Mouse (Mus musculus): Measurements from ENCODE around the gene Nup210.
"Not testable (repeated sequence)": the region's sequence is repeated elsewhere in the genome, so short reads cannot be mapped to it uniquely, and the experiment has no call there.

Gene Nup210

GRCm38 (mm10) chr6:91139846-91140245 is 23.2 kb upstream of the Nup210 start:
- DNase-seq (ENCODE audit: low spot score), result peak; percentile 54

DNA sequence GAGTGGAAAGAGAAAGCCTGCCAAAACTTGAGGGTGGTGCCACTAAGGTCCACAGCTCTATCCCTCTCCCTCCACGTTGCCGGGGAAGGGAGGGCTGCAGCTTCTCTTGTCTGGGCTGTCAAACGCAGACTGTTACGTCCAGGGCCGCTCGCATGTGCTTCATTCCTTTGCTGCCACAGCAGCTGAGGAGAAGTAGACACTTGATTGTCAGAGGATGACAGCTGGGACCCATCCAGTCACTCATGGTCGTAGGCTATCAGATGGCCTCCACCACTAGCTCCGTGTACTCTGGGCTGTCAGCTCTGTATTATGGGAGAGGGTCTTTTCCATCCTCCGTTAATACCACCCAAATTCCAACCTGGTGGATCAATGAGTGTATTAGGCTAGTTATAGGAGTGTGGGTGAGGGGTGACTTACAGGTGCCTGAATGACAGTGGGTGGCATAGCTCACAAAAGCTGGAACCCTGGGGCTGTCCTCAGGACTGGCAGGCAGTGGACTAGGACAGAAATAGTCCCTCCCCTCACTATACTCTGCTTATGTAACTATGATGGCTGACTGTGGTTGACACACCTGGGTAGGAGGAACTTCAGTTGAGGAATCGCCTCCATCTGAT is 20.8 kb upstream of the Nup210 start:
- no peak for DNase-seq (ENCODE audit: low spot score)

DNA sequence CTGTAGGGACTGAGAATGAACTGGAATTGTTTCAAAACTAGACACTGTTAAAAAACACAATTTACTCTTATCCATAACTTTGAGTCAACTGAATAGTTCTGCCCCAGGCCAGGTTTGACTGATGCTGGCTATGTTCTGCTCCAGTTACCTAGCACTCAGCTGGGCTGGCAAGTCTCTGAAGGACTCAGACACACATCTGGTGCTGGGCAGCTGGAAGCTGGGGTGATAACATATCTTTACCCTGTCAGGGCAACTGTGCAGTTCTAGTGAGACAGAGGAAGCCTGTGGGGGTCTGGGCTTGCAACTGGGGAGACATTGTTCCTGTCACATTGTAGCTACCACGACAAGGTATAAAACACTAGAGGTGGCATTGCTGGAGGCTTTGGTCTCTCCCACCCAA is 14.2 kb upstream of the Nup210 start:
- no peak for DNase-seq (ENCODE audit: low spot score)

GRCm38 (mm10) chr6:91128996-91129395 is 12.4 kb upstream of the Nup210 start:
- DNase-seq (ENCODE audit: low spot score), result no peak

GRCm38 (mm10) chr6:91125228-91125585 is 8.6 kb upstream of the Nup210 start:
- DNase-seq (ENCODE audit: low spot score), result no peak

DNA sequence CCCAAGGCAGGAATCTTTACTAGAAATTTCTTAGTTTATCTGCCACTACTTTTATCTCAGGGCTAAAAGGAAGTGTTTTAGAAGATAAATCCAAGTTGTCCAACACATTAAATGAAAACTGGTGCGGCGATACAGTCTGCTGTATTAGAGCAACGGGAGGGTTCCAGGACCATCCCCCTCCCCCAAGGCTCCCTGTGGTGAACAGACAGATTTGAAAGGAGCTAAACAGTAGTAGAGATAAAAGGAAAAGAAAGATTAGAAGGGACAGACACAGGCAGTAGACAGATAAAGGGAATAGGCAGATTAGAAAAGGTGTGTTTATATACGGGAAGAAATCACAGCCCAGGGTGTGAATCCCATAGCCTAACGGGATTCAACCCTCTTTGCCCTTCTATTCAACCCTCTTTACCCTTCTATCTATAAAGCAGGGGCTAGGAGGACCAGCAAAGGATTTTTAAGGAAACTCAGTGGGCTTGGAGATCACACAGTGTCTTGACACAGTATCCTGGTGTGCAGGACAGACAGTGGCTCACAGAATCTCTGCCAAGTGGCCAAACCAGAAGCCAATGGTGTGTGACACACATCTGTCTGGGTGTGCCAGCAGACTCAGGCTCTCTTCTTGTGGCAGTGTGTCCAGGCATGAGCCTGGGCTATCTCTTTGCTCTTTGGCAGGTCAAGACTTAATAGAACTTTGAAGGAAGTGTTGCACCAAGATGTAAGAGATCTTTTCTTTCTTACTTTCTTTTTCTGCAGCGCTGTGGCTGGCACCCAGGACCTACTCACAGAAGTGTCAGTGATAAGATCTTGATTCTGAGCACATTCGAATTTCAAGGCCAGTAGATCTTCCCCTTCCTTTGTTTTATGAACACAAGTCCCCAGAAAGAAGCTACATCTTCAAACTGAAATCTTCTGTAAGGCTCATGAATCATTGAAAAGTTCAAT is 7.9 kb upstream of the Nup210 start:
- DNase-seq (ENCODE audit: low spot score), result no peak

GRCm38 (mm10) chr6:91123453-91123852 is 6.8 kb upstream of the Nup210 start:
- no peak for DNase-seq (ENCODE audit: low spot score)

DNA sequence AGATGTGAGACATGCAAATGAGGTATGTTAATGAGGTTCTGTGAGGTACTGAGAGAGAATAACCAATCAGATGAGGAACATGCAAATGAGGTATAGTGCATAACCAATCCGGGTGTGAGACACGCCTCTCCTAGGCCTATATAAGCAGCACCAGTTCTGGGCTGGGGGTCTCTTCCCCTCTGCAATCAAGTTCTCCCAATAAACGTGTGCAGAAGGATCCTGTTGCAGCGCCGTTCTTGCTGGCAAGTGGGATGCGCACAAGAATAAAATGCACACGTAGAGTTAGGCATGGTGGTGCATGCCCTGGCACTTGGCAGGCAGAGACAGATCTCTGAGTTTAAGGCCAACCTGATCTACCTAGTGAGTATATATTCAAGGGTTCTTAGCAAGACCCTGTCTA is 4.5 kb upstream of the Nup210 start:
- not testable (repeated sequence) for DNase-seq (ENCODE audit: low spot score)

- DNase-seq (ENCODE audit: low spot score), result no peak
Measured at GRCm38 (mm10) chr6:91120206-91120605, 3.6 kb upstream of the Nup210 start.

- no peak for DNase-seq (ENCODE audit: low spot score)
Measured at GRCm38 (mm10) chr6:91118526-91118925, 1.9 kb upstream of the Nup210 start.

GRCm38 (mm10) chr6:91117149-91117548 is 520 bp upstream of the Nup210 start:
- no peak for DNase-seq (ENCODE audit: low spot score)

GRCm38 (mm10) chr6:91115863-91116243 is 776 bp downstream of the Nup210 start:
- no peak for DNase-seq (ENCODE audit: low spot score)

DNA sequence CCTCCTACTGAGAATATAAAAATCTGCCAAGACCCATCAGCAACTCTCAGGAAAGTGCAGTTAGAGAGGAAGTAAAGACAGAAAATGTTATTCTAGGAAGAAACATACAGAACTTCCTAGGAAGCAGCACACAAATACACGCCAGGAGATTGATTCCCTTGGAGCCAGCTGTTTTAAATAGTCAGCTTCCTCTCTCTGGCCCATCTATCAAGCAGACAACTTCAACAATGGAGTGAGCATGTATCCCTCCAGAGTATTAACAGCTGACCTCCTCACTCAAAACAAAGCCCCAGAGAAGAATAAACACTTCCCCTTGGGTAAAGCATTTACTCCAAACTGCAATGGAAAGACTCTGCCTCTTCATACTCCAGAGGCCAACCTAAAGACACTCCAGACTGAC is 1.5 kb downstream of the Nup210 start:
- no peak for DNase-seq (ENCODE audit: low spot score)

DNA sequence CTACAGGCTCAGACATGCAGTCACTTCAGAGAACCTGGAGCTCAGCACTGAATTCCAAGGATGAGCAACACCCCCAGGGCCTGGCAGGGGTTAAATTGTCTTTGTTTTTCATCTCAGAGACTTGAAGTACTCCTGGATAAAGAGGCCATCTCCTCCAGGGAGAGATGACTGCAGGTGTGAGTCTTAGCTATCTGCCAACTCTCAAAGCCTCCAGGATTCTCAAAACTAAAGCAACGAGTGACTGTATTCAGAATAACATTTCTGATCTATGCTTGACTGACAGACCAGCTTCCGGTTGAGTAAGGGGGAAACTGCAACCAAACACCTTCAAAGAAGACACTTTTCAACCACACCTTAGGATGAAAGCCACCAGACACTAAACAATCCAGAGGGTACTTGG is 1.9 kb downstream of the Nup210 start:
- no peak for DNase-seq (ENCODE audit: low spot score)

DNA sequence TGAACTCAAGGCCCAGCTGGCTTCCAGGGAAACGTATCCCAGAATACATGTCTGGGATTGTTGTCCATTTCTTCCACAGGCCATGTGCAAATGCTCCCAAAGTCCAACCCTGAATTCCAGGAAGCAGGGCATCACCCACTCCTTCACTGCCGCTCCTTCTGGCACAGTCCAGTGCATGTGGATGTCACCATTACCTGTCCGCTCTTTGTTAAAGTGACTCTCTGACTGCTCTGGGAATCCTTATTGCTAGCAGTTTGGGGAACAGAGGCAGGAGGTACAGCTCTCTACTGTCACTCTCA is 4.7 kb downstream of the Nup210 start:
- no peak for DNase-seq (ENCODE audit: low spot score)

GRCm38 (mm10) chr6:91111141-91111953 is 5.3 kb downstream of the Nup210 start:
- no peak for DNase-seq (ENCODE audit: low spot score)

- no peak for DNase-seq (ENCODE audit: low spot score)
Measured at GRCm38 (mm10) chr6:91110323-91111020, 6.2 kb downstream of the Nup210 start.

DNA sequence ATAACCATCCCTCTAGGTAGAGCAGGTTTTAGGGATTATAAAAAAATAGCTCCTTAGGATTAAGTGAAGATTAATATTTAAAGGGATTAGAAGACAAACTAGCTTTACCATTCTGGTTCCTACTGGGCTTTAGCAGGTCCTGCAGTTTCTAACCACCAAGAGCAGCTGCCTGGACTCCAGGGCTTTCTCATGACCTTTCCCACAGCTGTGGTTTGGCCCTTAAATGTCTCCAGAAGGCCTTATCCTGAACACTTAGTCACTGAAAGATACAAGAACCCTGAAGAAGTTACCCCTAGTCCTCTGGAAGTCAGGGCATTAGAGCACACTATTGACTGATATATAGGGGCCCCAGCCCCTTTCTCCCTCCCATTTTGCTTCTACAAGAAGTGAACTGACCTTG is 7.1 kb downstream of the Nup210 start:
- DNase-seq (ENCODE audit: low spot score), result no peak

GRCm38 (mm10) chr6:91108917-91109450 is 7.6 kb downstream of the Nup210 start:
- no peak for DNase-seq (ENCODE audit: low spot score)

GRCm38 (mm10) chr6:91108301-91108916 is 8.2 kb downstream of the Nup210 start:
- no peak for DNase-seq (ENCODE audit: low spot score)

GRCm38 (mm10) chr6:91105400-91106129 is 11.1 kb downstream of the Nup210 start:
- no peak for DNase-seq (ENCODE audit: low spot score)

All from ovary, postnatal 36 days (tissue).